Mouse (Mus musculus) heart, postnatal 0 days (tissue): Measurements from ENCODE around the gene Lpin3.

ENCODE experiments used
- CTCF ChIP-seq: IDR thresholded peaks from 2 replicates; pipeline ENCODE4 v1.5.1; 2016; ENCODE audit warnings: antibody characterized with exemption, control low read depth, low read depth
- EP300 ChIP-seq: IDR thresholded peaks from 2 replicates; pipeline ENCODE4 v1.6.1; 2016; ENCODE audit warnings: antibody characterized with exemption, low read depth

DNA sequence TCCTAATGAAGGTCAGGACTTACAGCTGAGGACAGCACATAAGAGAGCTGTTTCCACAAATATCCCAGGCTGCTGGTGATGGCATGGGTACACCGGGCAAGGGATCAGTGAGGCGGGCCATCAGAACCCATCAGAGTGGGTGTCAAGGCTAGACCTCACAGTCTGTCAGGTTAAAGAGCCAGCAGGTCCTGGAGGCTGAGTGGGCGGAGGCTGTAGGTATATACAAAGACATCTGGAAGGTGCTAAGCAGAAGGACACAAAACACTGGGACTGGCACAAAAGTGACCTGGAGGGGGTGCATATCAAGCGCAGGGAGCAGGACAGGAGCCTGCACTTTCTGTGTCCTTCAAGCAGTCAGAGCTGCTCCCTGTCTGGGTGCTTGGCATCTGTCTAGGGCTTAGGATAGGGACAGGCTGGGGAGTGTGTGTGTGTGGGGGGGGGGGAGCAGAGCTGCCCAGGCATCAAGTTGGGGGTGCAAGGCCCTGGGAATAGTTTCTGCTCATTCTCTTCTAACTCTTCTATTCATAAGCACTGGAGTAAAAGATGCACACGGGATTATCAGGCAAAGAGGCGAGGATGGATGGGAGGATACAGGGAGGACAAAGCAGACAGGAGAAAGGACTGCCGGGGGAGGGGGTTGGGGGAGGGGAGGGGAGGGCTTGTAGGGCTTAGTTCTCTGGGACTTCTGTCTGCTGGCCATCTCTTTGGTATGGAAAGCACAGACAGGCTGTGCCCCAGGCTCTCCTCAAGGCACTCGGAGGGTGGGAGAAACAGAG is 37.9 kb downstream of the Lpin3 start:
- TF ChIP-seq CTCF = no peak
- TF ChIP-seq EP300 = no peak
